Mouse (Mus musculus) heart, embryonic 13.5 days (tissue): ENCODE measurements around the gene Gch1. TPM values are rescaled to one million over a fixed set of nuclear protein-coding genes. Genes with fewer than 3 reads are reported as not detected.

ENCODE experiments used
- ATAC-seq: fragments of 200-750 bp; cut with Nextera tagmentation; 2 replicates; pipeline ENCODE4 v1.8.0; 2017; ENCODE audit warnings: moderate TSS enrichment; ENCODE audit not compliant: insufficient number of reproducible peaks, low FRiP score, low TSS enrichment; ENCODE audit errors: extremely low read depth
- H3K27ac ChIP-seq: fragments of 300-500 bp; sonication (generic); replicated peaks from 2 replicates; pipeline ENCODE4 v1.5.1; 2015; ENCODE audit warnings: moderate library complexity, mild to moderate bottlenecking, inconsistent platforms
- H3K27me3 ChIP-seq: fragments of 300-500 bp; sonication (generic); replicated peaks from 2 replicates; pipeline ENCODE4 v1.6.1; 2015; ENCODE audit warnings: mild to moderate bottlenecking, inconsistent platforms
- H3K36me3 ChIP-seq: fragments of 300-500 bp; sonication (generic); 2 replicates; pipeline ENCODE4 v1.6.1; 2015; ENCODE audit warnings: mild to moderate bottlenecking, inconsistent platforms
- H3K4me1 ChIP-seq: fragments of 300-500 bp; sonication (generic); 2 replicates; pipeline ENCODE4 v1.6.1; 2015; ENCODE audit warnings: inconsistent platforms
- H3K4me2 ChIP-seq: fragments of 300-500 bp; sonication (generic); 2 replicates; pipeline ENCODE4 v1.6.1; 2015; ENCODE audit warnings: inconsistent platforms, mild to moderate bottlenecking, moderate library complexity
- H3K4me3 ChIP-seq: fragments of 300-500 bp; sonication (generic); 2 replicates; pipeline ENCODE4 v1.5.1; 2015; ENCODE audit warnings: moderate library complexity, mild to moderate bottlenecking, inconsistent platforms
- H3K9ac ChIP-seq: fragments of 300-500 bp; sonication (generic); 2 replicates; pipeline ENCODE4 v1.6.1; 2015; ENCODE audit warnings: inconsistent platforms, mild to moderate bottlenecking, moderate library complexity
- H3K9me3 ChIP-seq: fragments of 300-500 bp; sonication (generic); 2 replicates; pipeline ENCODE4 v1.6.1; 2016; ENCODE audit warnings: inconsistent platforms
- WGBS: fragments of 180-500 bp; shearing (Covaris S2); methylation state at CpG from one replicate; pipeline ENCODE4 v1.1.7; 2015; ENCODE audit warnings: mixed read lengths; 5-methylcytosine and 5-hydroxymethylcytosine counted together
- polyA plus RNA-seq: library from polyadenylated mRNA; unstranded; fragments of >200 nt; fragmentation: Nextera tagmentation; extraction: Ambion mirVana; gene quantifications from 2 replicates; pipeline ENCODE4 v1.2.1, GENCODE M21; 2015

Gene Gch1
- polyA plus RNA-seq, 1 experiment from 2014 or later: 5.4 TPM

- no peak for ATAC-seq
- peaks cover 2% of the 10 kb centered on the region; the same call in 1 of the 2 replicates for H3K27me3 ChIP-seq
- no peak overlapping the region for H3K9ac ChIP-seq
- H3K4me1 ChIP-seq: peaks cover 15% of the 10 kb centered on the region
- 84% methylated on average over 5 of the region's 5 CpGs for WGBS
- no peak overlapping the region for H3K27ac ChIP-seq
- H3K36me3 ChIP-seq: no peaks in the 10 kb centered on the region
- H3K4me3 ChIP-seq: no peak overlapping the region
- H3K9me3 ChIP-seq: no peaks in the 10 kb centered on the region
- no peak overlapping the region for H3K4me2 ChIP-seq
Observed at GRCm38 (mm10) chr14:47178851-47179250, 10.4 kb downstream of the Gch1 start.

- Histone ChIP-seq H3K36me3 (no peaks in the 10 kb centered on the region), H3K27ac (no peak overlapping the region), H3K9ac (no peak overlapping the region), H3K4me3 (no peak overlapping the region), H3K4me1 (peaks cover 15% of the 10 kb centered on the region), H3K4me2 (peak overlapping the region; percentile 14), H3K9me3 (no peaks in the 10 kb centered on the region), H3K27me3 (peaks cover 2% of the 10 kb centered on the region; the same call in 1 of the 2 replicates)
- 49% methylated on average over 13 of the region's 13 CpGs for WGBS
- no peak for ATAC-seq
Observed at GRCm38 (mm10) chr14:47177846-47178414, 11.3 kb downstream of the Gch1 start.

- no peak for ATAC-seq
- Histone ChIP-seq H3K4me1 (0 out of 2 replicates have a peak, but pooled peaks cover 6% of the 10 kb centered on the region), H3K36me3 (no peaks in the 10 kb centered on the region), H3K4me3 (no peak overlapping the region), H3K9me3 (no peaks in the 10 kb centered on the region), H3K27ac (no peak overlapping the region), H3K27me3 (peaks cover 2% of the 10 kb centered on the region; the same call in 1 of the 2 replicates), H3K4me2 (no peak overlapping the region), H3K9ac (no peak overlapping the region)
- 88% methylated on average over 5 of the region's 5 CpGs for WGBS
Observed at GRCm38 (mm10) chr14:47176226-47176625, 13.0 kb downstream of the Gch1 start.

- no peak for ATAC-seq
- peaks cover 12% of the 10 kb centered on the region for H3K4me1 ChIP-seq
- H3K4me2 ChIP-seq: no peak overlapping the region
- no peaks in the 10 kb centered on the region for H3K36me3 ChIP-seq
- WGBS: 73% methylated on average over 5 of the region's 5 CpGs
- H3K9ac ChIP-seq: no peak overlapping the region
- no peak overlapping the region for H3K27ac ChIP-seq
- H3K9me3 ChIP-seq: no peaks in the 10 kb centered on the region
- H3K27me3 ChIP-seq: peaks cover 2% of the 10 kb centered on the region; the same call in 1 of the 2 replicates
- H3K4me3 ChIP-seq: no peak overlapping the region
Observed at GRCm38 (mm10) chr14:47175136-47175535, 14.1 kb downstream of the Gch1 start.

GRCm38 (mm10) chr14:47172073-47172472 is 17.1 kb downstream of the Gch1 start:
- Histone ChIP-seq H3K9me3 (no peaks in the 10 kb centered on the region), H3K27me3 (peaks cover 2% of the 10 kb centered on the region; the same call in 1 of the 2 replicates), H3K36me3 (no peaks in the 10 kb centered on the region), H3K4me2 (no peak overlapping the region), H3K4me3 (no peak overlapping the region), H3K27ac (no peak overlapping the region), H3K9ac (no peak overlapping the region), H3K4me1 (peaks cover 15% of the 10 kb centered on the region)
- no peak for ATAC-seq
- 62% methylated on average over 5 of the region's 5 CpGs for WGBS

GRCm38 (mm10) chr14:47170499-47171109 is 18.6 kb downstream of the Gch1 start:
- H3K4me2 ChIP-seq: no peak overlapping the region
- H3K36me3 ChIP-seq: no peaks in the 10 kb centered on the region
- H3K27me3 ChIP-seq: no peaks in the 10 kb centered on the region; the same call in 1 of the 2 replicates
- H3K9ac ChIP-seq: no peak overlapping the region
- peaks cover 15% of the 10 kb centered on the region for H3K4me1 ChIP-seq
- WGBS: 55% methylated on average over 3 of the region's 3 CpGs
- H3K4me3 ChIP-seq: no peak overlapping the region
- no peak overlapping the region for H3K27ac ChIP-seq
- H3K9me3 ChIP-seq: no peaks in the 10 kb centered on the region
- ATAC-seq: no peak

- no peak for ATAC-seq
- Histone ChIP-seq H3K4me1 (peaks cover 15% of the 10 kb centered on the region), H3K4me3 (no peak overlapping the region), H3K9me3 (no peaks in the 10 kb centered on the region), H3K9ac (no peak overlapping the region), H3K4me2 (no peak overlapping the region), H3K27me3 (no peaks in the 10 kb centered on the region; the same call in 1 of the 2 replicates), H3K27ac (no peak overlapping the region), H3K36me3 (no peaks in the 10 kb centered on the region)
- WGBS: 40% methylated on average over 9 of the region's 9 CpGs
Observed at GRCm38 (mm10) chr14:47169677-47170410, 19.4 kb downstream of the Gch1 start.

GRCm38 (mm10) chr14:47165741-47166140 is 23.5 kb downstream of the Gch1 start:
- H3K27ac ChIP-seq: no peak overlapping the region
- H3K4me3 ChIP-seq: no peak overlapping the region
- no peaks in the 10 kb centered on the region for H3K9me3 ChIP-seq
- no peaks in the 10 kb centered on the region for H3K36me3 ChIP-seq
- no peak overlapping the region for H3K4me2 ChIP-seq
- 83% methylated on average over 5 of the region's 5 CpGs for WGBS
- H3K9ac ChIP-seq: no peak overlapping the region
- H3K27me3 ChIP-seq: no peaks in the 10 kb centered on the region; the same call in 1 of the 2 replicates
- peaks cover 14% of the 10 kb centered on the region for H3K4me1 ChIP-seq
- ATAC-seq: no peak

- 81% methylated on average over 5 of the region's 5 CpGs for WGBS
- Histone ChIP-seq H3K4me1 (peaks cover 12% of the 10 kb centered on the region), H3K4me3 (no peak overlapping the region), H3K27ac (no peak overlapping the region), H3K27me3 (no peaks in the 10 kb centered on the region; the same call in 1 of the 2 replicates), H3K9ac (no peak overlapping the region), H3K36me3 (no peaks in the 10 kb centered on the region), H3K9me3 (no peaks in the 10 kb centered on the region), H3K4me2 (no peak overlapping the region)
- ATAC-seq: no peak
Observed at GRCm38 (mm10) chr14:47165117-47165516, 24.1 kb downstream of the Gch1 start.

- H3K4me3 ChIP-seq: no peak overlapping the region
- H3K9me3 ChIP-seq: no peaks in the 10 kb centered on the region
- no peak overlapping the region for H3K4me2 ChIP-seq
- H3K27me3 ChIP-seq: 0 out of 2 replicates have a peak, but pooled peaks cover 4% of the 10 kb centered on the region
- WGBS: 57% methylated on average over 5 of the region's 5 CpGs
- H3K4me1 ChIP-seq: peaks cover 8% of the 10 kb centered on the region; the same call in 1 of the 2 replicates
- ATAC-seq: no peak
- H3K27ac ChIP-seq: no peak overlapping the region
- H3K36me3 ChIP-seq: no peaks in the 10 kb centered on the region
- H3K9ac ChIP-seq: no peak overlapping the region
Observed at GRCm38 (mm10) chr14:47161921-47162427, 27.2 kb downstream of the Gch1 start.

GRCm38 (mm10) chr14:47160051-47160640 is 29.1 kb downstream of the Gch1 start:
- ATAC-seq: no peak
- no peak overlapping the region for H3K27ac ChIP-seq
- no peak overlapping the region for H3K4me2 ChIP-seq
- H3K27me3 ChIP-seq: peaks cover 13% of the 10 kb centered on the region; the same call in 1 of the 2 replicates
- H3K36me3 ChIP-seq: no peaks in the 10 kb centered on the region
- H3K9me3 ChIP-seq: no peaks in the 10 kb centered on the region
- no peak overlapping the region for H3K4me3 ChIP-seq
- 64% methylated on average over 2 of the region's 2 CpGs for WGBS
- peaks cover 16% of the 10 kb centered on the region for H3K4me1 ChIP-seq
- H3K9ac ChIP-seq: no peak overlapping the region
